Mouse (Mus musculus): Measurements from ENCODE around the gene Lrrtm4. TPM values are rescaled to one million over a fixed set of nuclear protein-coding genes. Genes with fewer than 3 reads are reported as not detected.

The Lrrtm4 gene
- polyA plus RNA-seq, 1 experiment, result not detected

- no peak for DNase-seq (ENCODE audit: low read depth, low spot score)
- 86% methylated on average over 4 of the region's 4 CpGs for whole genome bisulfite sequencing
Measured at GRCm38 (mm10) chr6:80625509-80625908, 606.8 kb downstream of the Lrrtm4 start.

DNA sequence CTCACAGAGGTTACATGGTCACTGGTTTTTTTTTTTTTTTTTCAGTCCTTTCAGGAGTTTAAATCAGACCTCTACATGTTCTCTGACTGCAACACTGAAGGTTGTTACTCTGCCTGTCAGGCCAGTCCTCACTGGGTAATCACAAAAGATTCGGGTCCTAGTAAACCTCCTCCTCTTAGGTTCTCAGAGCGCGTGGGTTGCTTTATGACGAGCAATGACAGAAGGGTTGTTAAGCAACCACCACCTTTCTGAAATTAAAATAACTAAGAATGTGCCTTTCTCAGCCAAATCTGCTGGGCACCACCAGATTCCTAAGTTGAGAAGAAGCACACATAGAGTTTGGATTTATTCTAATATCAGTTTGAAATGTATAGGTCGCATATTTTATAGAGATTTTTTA is 644.1 kb downstream of the Lrrtm4 start:
- DNase-seq (ENCODE audit: low read depth, low spot score), result no peak
- 75% methylated on average over 5 of the region's 5 CpGs for WGBS

GRCm38 (mm10) chr6:80664039-80664438 is 645.4 kb downstream of the Lrrtm4 start:
- WGBS, result 84% methylated on average over 4 of the region's 4 CpGs
- DNase-seq (ENCODE audit: low read depth, low spot score), result no peak

GRCm38 (mm10) chr6:80704183-80704582 is 685.5 kb downstream of the Lrrtm4 start:
- no peak for DNase-seq (ENCODE audit: low read depth, low spot score)
- 62% methylated on average over 2 of the region's 2 CpGs for WGBS

GRCm38 (mm10) chr6:80720468-80720867 is 701.8 kb downstream of the Lrrtm4 start:
- DNase-seq (ENCODE audit: low read depth, low spot score), result no peak
- WGBS, result 92% methylated on average over 5 of the region's 5 CpGs

- 86% methylated on average over 3 of the region's 3 CpGs for WGBS
- DNase-seq (ENCODE audit: low read depth, low spot score), result no peak
Measured at GRCm38 (mm10) chr6:80733416-80733815, 714.7 kb downstream of the Lrrtm4 start.

DNA sequence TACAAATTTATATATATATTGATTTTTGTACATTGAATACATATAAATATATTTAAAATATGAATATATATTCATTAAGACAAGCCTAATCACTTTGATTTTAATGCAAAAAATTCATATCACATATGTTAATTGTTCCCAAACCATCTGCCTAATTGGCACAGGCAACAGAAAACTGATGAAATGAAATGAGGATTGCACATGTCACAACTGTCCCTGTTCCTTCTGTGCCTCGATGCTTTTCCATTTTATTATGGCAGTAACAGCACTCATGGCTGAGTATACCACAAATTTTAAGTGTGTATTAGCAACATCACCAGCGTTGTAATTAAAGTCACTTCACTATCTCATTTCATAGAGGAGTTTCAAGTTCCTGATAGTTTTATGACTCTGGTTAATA is 732.1 kb downstream of the Lrrtm4 start:
- no peak for DNase-seq (ENCODE audit: low read depth, low spot score)
- 48% methylated on average over 2 of the region's 2 CpGs for WGBS

DNA sequence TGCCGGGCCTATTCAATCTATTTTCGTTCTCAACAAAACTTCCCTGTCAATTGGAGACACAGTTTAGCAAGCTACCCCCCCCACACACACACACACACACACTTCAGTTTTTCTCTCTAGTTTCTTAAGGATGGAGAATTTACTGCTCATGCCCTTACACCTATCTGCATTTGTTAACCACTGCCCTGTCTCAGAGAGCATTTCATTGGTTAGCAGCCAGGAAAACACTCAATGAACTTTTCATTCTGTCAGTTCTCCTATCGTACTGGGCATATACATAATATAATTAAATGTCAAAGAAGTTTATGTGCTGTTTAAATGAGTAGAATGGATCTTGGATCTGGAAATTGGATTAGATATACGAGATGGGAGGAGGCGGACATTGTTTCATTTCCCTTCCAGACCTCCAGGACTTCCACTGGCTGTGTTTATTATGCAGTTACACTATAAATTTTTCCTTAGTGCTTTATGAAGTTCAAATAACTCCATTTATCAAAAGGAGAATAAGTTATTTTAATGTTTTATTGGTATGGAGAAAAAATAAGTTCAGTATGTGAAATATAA is 742.0 kb downstream of the Lrrtm4 start:
- DNase-seq (ENCODE audit: low read depth, low spot score), result no peak
- 59% methylated on average over 5 of the region's 5 CpGs for WGBS

GRCm38 (mm10) chr6:80786282-80786681 is 767.6 kb downstream of the Lrrtm4 start:
- DNase-seq (ENCODE audit: low read depth, low spot score), result no peak

GRCm38 (mm10) chr6:80823753-80824152 is 805.1 kb downstream of the Lrrtm4 start:
- 21% methylated on average over 5 of the region's 5 CpGs for WGBS
- DNase-seq (ENCODE audit: low read depth, low spot score), result no peak

DNA sequence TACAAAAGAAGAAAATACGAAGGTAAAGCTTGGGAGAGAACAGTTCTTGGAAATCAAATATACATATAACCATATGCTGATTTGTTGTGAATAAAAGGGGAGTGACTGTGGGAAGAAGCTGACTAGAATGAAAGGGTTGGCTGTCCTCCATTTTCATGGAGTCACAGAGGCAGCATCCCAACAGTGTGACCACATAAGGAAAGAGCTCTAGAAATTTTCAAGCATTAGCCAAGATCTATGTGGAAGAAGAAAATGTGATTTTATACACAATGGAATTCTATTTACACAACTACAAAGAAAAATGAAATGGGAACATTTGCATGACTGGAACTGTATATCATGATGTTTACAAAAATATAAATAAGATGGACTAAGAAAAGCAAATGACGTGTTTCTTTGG is 821.1 kb downstream of the Lrrtm4 start:
- 59% methylated on average over 2 of the region's 2 CpGs for WGBS
- DNase-seq (ENCODE audit: low read depth, low spot score), result no peak

- WGBS, result 84% methylated on average over 6 of the region's 6 CpGs
- DNase-seq (ENCODE audit: low read depth, low spot score), result no peak
Measured at GRCm38 (mm10) chr6:80845294-80845693, 826.6 kb downstream of the Lrrtm4 start.

GRCm38 (mm10) chr6:80856910-80857543 is 838.4 kb downstream of the Lrrtm4 start:
- 68% methylated on average over 13 of the region's 13 CpGs for WGBS
- no peak for DNase-seq (ENCODE audit: low read depth, low spot score)

Other genes starting within 250 kb of the Lrrtm4 start
- gene Gm20594, start 201.0 kb upstream of the Lrrtm4 start, polyA plus RNA-seq (2012; rRNA removed), result not detected in 2 replicates

Data from large intestine, adult 2 months (tissue).